Mouse (Mus musculus) hindbrain, embryonic 14.5 days (tissue): Measurements from ENCODE around the gene Ndufs1. TPM values are rescaled to one million over a fixed set of nuclear protein-coding genes. Genes with fewer than 3 reads are reported as not detected.

ENCODE experiments used
- ATAC-seq: fragments of 200-750 bp; cut with Nextera tagmentation; 2 replicates; pipeline ENCODE4 v1.8.0; 2017; ENCODE audit warnings: moderate number of reproducible peaks, mild to moderate bottlenecking, moderate TSS enrichment, moderate library complexity; ENCODE audit not compliant: low FRiP score
- DNase-seq: peaks from one replicate; pipeline ENCODE4 v3.0.0-alpha.2; 2015; ENCODE audit warnings: low spot score
- H3K27ac ChIP-seq: fragments of 300-500 bp; sonication (generic); 2 replicates; pipeline ENCODE4 v1.5.1; 2014; ENCODE audit warnings: mild to moderate bottlenecking, moderate library complexity
- H3K27me3 ChIP-seq: fragments of 300-500 bp; sonication (generic); 2 replicates; pipeline ENCODE4 v1.6.1; 2014; ENCODE audit warnings: mild to moderate bottlenecking, low read length, mixed read lengths; ENCODE audit not compliant: control insufficient read depth, insufficient read depth
- H3K36me3 ChIP-seq: fragments of 300-500 bp; sonication (generic); replicated peaks from 2 replicates; pipeline ENCODE4 v1.6.1; 2014; ENCODE audit not compliant: control insufficient read depth, insufficient read depth
- H3K4me1 ChIP-seq: fragments of 300-500 bp; sonication (generic); replicated peaks from 2 replicates; pipeline ENCODE4 v1.6.1; 2014; ENCODE audit warnings: antibody characterized with exemption, low read length, mixed read lengths; ENCODE audit not compliant: control insufficient read depth, insufficient read depth
- H3K4me2 ChIP-seq: fragments of 300-500 bp; sonication (generic); replicated peaks from 2 replicates; pipeline ENCODE4 v1.6.1; 2014; ENCODE audit warnings: mild to moderate bottlenecking, moderate library complexity
- H3K4me3 ChIP-seq: fragments of 300-500 bp; sonication (generic); replicated peaks from 2 replicates; pipeline ENCODE4 v1.5.1; 2014; ENCODE audit warnings: mild to moderate bottlenecking, low read length
- H3K9ac ChIP-seq: fragments of 300-500 bp; sonication (generic); 2 replicates; pipeline ENCODE4 v1.6.1; 2014
- H3K9me3 ChIP-seq: fragments of 300-500 bp; sonication (generic); 2 replicates; pipeline ENCODE4 v1.6.1; 2016; ENCODE audit warnings: low read length; ENCODE audit not compliant: control insufficient read depth
- whole genome bisulfite sequencing: fragments of 180-500 bp; shearing (Covaris S2); extraction: QIAGEN DNeasy Blood & Tissue Kit; methylation state at CpG from one replicate; pipeline ENCODE4 v1.1.7; 2014; 5-methylcytosine and 5-hydroxymethylcytosine counted together
- polyA plus RNA-seq: library from polyadenylated mRNA; unstranded; fragments of >200 nt; fragmentation: Nextera tagmentation; extraction: Ambion mirVana; gene quantifications from 2 replicates; pipeline ENCODE4 v1.2.1, GENCODE M21; 2014

The Ndufs1 gene
- polyA plus RNA-seq, 1 experiment from 2014 or later: 153 TPM

DNA sequence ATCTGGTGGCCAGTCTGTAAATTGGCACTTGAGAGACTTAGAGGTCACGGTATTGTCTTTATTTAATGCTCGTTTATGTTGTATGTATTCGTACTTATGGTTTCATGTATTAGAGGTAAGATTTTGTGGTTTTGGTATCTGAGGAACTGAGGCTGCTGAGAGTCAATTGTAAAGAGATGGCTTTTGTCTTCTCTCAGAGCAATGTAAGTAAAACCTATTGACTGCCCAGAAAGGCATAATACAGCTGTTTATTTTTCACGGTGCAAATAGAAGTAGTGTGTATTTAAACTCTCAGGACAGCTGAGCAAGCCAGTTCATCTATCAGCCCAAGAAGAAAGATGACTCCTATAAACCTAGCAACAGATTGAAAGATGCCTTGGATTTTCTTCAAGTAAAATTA, 61.5 kb downstream of the Ndufs1 start:
- ATAC-seq (no peak), DNase-seq (no peak)
- Histone ChIP-seq H3K36me3 (peaks cover 14% of the 10 kb centered on the region), H3K27ac (peak overlapping the region; percentile 97), H3K27me3 (no peaks in the 10 kb centered on the region), H3K9ac (peak overlapping the region; percentile 100), H3K4me2 (peak overlapping the region; percentile 81), H3K4me3 (peak overlapping the region; percentile 93), H3K9me3 (no peaks in the 10 kb centered on the region), H3K4me1 (peaks cover 32% of the 10 kb centered on the region)
- 16% methylated on average over 4 of the region's 4 CpGs for WGBS

DNA sequence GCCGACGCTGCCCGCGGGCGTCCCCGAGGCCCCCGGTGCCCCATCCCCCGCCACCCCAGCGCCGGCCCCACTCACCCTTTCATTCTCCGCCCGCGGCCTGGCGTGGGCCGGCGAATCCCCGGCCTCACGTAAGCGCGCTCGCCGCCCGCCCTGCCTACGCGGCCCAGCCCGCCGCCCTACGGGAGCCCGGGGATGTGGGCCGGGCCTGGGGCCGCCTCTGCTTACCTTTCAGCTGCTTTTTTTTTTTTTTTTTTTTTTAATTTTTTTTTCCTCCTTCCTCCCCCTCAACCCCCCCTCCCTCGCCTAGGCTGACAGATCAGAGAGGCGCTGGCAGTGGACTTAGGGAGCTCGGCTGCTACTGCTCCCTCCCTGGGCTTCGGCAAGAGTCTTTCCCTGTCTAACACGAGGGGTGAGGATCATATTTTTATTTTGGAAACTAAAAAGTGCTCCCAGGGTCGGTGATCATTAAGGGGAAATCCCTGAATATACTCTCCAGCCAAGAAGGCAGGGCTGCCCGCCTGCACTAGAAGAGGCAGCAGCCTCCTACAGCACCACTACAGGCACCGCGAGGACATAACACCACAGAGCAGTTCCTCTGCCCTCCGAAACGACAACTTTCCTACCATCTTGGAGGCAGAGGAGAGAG, 62.4 kb downstream of the Ndufs1 start, which contains the start of gene Ino80d:
Gene Ino80d, minus strand, starts transcription at position 532 of the 646 bp plus-strand sequence.
- Histone ChIP-seq H3K27me3 (no peaks in the 10 kb centered on the region), H3K27ac (peak within 1 kb of the TSS; percentile 97), H3K4me3 (peak within 1 kb of the TSS; percentile 93), H3K9me3 (no peaks in the 10 kb centered on the region), H3K4me1 (peaks cover 32% of the 10 kb centered on the region), H3K9ac (peak within 1 kb of the TSS; percentile 100), H3K4me2 (peak within 1 kb of the TSS; percentile 81), H3K36me3 (peaks cover 9% of the 10 kb centered on the region)
- DNase-seq (peak; percentile 82), ATAC-seq (peak; percentile 92)
- WGBS: 0% methylated on average over 31 of the region's 42 CpGs

DNA sequence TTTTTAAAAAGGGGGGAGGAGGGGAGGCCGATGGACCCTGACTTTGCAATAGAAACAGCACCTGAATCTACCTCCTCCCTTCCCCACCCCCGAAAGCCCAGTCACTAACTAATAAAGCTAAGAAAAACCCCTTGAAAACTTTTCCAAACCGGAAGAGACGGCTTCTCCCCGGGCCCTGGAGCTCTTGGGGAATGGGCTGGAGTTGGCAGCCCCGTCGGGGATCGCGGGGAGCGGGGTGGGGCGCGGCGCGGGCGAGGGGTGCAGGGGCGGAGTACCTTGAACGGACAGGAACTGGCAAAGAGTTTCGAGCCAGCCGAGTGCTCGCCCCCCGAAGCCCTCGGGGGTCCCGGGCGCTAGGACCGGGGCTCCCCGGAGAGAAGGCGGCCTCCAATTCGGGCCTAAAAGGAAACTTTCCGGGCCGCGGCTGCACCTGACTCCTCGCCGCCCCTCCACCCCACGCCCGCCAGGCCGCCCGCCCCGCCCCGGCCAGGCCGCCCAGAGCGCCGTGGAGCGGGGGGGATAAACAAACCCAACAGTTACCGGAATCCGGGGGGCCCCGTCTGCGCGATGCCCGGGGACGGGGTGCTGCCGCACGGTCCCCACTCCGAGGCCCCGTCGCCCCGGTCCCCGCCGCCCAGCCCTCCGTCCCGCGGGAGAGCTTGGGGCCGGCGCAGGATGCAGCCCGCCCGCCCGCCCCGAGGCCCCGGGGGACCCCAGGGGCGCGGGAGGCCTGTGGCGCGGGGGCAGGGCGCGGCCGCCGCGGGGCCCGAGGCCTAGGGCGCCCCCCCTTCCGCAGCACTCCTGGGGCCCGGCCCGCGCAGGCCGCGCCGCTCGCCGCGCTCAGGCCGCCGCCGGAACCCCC, 63.1 kb downstream of the Ndufs1 start:
- Histone ChIP-seq H3K4me2 (peak overlapping the region; percentile 81), H3K9me3 (no peaks in the 10 kb centered on the region), H3K27ac (peak overlapping the region; percentile 97), H3K36me3 (peaks cover 4% of the 10 kb centered on the region), H3K9ac (peak overlapping the region; percentile 100), H3K4me1 (peaks cover 32% of the 10 kb centered on the region), H3K27me3 (no peaks in the 10 kb centered on the region), H3K4me3 (peak overlapping the region; percentile 93)
- WGBS: under 1% methylated on average over 64 of the region's 92 CpGs
- DNase-seq (no peak), ATAC-seq (peak; percentile 56)

DNA sequence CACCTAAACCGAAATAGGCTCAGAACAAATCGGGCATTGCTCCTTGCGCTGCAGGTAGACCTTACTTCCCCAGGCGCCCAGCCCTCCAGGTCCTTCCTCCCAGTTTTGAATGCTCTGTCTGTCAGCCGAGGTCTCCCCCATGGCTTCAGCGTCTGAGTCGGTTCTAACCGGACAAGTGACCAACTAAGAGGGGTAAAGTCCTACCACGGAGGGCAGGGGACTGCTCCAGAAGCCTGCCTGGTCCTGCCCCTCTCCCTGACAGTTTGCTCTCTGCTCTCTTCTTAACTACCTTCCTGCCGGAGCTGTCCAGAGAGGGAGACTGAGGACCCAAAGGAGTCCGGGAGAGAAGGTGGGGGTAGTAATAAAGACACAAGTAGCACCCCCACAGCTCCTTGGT, 63.8 kb downstream of the Ndufs1 start:
- Histone ChIP-seq H3K9me3 (no peaks in the 10 kb centered on the region), H3K4me1 (peaks cover 32% of the 10 kb centered on the region), H3K9ac (peak overlapping the region; percentile 100), H3K4me2 (peak overlapping the region; percentile 81), H3K27ac (peak overlapping the region; percentile 97), H3K36me3 (no peaks in the 10 kb centered on the region), H3K27me3 (no peaks in the 10 kb centered on the region), H3K4me3 (peak overlapping the region; percentile 93)
- WGBS: 4% methylated on average over 11 of the region's 11 CpGs
- DNase-seq (no peak), ATAC-seq (no peak)

DNA sequence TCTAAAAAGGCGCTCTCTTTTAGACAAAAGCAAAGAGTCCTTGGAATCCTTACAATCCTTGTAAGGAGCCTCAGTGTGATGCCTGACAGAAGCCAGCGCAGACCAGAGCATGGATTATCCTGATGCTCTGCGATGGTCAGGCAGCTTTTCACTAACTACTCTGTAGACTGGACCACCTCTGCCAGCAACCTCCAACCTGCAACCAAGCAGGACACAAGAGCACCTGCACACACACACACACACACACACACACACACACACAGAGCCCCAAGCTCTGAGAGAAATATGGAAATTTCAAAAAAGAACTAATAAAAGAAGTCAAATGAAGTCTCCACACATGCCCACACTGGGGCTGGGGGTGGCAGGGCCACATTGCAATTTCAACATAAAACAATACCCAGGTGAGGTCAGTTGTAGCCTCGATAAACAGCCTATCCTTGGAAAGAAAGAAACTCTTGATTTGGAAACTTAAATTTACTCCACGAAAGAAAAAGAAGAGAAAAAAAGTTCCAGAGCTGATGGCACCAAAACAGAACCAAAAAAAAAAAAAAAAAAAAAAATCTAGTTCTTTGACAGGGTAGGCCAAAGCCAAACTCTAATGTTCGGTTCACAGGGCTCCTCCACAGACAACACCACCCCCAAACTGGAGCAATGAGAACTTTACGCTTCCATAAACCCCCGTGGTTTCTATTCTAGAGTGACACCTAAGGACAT, 64.3 kb downstream of the Ndufs1 start:
- DNase-seq: no peak
- Histone ChIP-seq H3K36me3 (no peaks in the 10 kb centered on the region), H3K27ac (no peak overlapping the region; the same call in 1 of the 2 replicates), H3K27me3 (no peaks in the 10 kb centered on the region), H3K9ac (peak overlapping the region; percentile 100), H3K4me3 (peak overlapping the region; percentile 93), H3K9me3 (no peaks in the 10 kb centered on the region), H3K4me2 (peak overlapping the region; percentile 81), H3K4me1 (peaks cover 32% of the 10 kb centered on the region)
- 47% methylated on average over 8 of the region's 8 CpGs for WGBS
- ATAC-seq: no peak

DNA sequence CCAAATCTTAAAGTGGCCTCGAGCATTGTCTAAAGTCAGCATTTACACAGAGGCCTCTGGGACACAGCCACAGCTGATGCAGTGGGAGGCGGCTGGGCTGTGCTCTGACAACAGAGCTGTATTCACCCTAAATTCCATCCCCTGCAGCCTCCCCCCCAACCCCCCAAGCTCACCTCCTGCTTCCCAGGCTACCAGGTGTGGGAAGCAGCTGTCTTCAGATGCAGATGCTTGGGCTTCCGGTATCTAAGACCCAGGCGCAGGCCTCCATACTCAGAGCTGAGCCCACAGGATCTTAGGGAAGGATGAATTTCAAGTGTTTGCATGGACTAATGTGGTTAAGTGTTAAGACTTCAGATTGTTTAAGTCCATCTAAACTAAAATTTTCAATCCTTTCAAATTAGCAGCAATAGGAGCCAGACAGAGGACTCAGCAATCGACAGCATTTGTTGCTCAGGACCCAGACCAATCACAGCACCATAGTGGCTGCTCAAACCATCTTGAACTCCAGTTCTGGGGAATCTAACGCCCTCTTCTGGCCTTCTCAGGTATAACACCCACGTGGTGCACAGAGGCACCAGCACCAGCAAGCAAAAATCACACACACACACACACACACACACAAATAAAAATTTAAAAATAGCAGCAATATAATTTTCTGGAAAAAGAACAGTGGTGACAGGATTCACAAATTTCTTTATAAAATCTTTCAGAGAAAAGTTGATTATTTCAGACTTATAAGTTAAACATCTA, 65.9 kb downstream of the Ndufs1 start:
- H3K27me3 ChIP-seq: no peaks in the 10 kb centered on the region

DNA sequence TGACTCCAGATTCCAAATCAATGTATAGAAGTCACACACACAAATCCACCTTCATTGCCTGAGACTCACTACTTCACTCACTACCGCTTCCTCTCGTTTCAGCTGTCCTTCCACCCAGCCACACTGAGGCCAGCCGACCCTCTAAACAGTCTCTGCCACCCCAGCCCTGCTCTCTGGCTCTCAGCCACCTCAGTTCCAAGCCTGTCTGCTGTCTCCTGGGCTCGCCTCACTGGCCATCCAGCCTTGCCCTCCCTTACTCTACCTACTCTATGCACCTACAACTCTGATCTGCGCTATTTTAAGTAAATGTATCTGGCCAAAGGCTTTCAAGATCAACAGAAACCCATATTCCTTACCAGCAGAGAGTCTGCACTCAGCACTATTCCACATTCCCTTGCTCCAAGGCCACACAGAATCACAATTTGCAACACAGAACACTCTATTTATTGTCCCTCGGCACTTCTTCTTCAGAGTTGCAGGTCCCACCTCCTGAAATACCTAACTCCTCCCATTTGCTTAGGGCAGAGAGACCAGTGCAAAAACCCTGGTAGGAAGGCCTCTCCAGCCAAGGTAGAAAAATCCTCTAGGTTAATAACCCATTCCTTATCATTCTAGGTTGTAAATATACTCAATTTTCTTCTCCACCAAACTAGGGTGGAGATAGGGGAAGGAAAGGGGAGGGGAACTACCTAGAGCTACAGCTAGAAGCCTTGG, 68.9 kb downstream of the Ndufs1 start:
- DNase-seq: no peak
- Histone ChIP-seq H3K36me3 (peaks cover 16% of the 10 kb centered on the region), H3K9me3 (no peaks in the 10 kb centered on the region), H3K27me3 (no peaks in the 10 kb centered on the region), H3K9ac (no peak overlapping the region), H3K4me1 (peaks cover 16% of the 10 kb centered on the region), H3K27ac (no peak overlapping the region), H3K4me2 (no peak overlapping the region), H3K4me3 (no peak overlapping the region)
- 75% methylated on average over 6 of the region's 6 CpGs for WGBS
- ATAC-seq: no peak

More for the DNA sequence above, 65.9 kb downstream of the Ndufs1 start:
- no peak overlapping the region for H3K4me3 ChIP-seq
- H3K36me3 ChIP-seq: no peaks in the 10 kb centered on the region
- H3K9me3 ChIP-seq: no peaks in the 10 kb centered on the region
- 41% methylated on average over 7 of the region's 7 CpGs for WGBS
- no peak overlapping the region for H3K4me2 ChIP-seq
- peaks cover 24% of the 10 kb centered on the region for H3K4me1 ChIP-seq
- no peak overlapping the region for H3K27ac ChIP-seq
- peak; percentile 39 for DNase-seq
- H3K9ac ChIP-seq: 0 out of 2 replicates have a peak overlapping the region, but pooled peaks have one; percentile 1
- ATAC-seq: no peak

DNA sequence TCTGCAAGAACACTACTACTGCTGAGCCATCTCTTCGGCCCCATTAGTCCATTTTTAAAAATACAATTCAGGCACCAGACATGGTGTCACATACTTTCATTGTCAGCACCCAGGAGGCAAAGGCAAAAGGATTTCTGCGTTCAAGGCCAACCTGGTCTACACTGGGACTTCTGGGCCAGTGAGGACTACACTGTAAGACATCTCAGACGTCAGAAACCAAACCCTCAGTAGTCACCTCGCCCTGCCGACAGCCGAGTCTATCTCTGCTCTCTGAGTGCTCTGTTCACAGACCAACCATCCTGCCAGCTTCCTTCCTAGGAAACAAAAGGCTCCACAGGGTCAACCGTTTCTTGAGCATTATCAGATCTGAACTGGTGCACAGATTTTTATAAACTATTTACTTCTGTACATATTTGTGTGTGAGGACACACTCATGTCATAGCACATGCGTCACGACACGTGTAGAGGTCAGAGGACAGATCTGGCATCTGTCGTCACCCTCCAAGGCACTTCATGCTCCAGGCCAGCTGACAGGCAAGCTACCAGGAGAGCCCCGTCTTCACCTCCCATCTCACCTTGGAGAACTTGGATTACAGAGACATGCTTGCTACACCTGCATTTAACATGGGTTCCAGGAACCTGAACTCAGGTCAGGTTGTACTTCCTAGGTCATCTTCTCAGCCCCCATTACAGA, 73.7 kb downstream of the Ndufs1 start:
- no peak for DNase-seq
- no peak for ATAC-seq
- Histone ChIP-seq H3K4me1 (no peaks in the 10 kb centered on the region), H3K9ac (no peak overlapping the region), H3K9me3 (no peaks in the 10 kb centered on the region), H3K27ac (no peak overlapping the region), H3K27me3 (no peaks in the 10 kb centered on the region), H3K4me3 (no peak overlapping the region), H3K4me2 (no peak overlapping the region), H3K36me3 (peaks cover 61% of the 10 kb centered on the region)
- WGBS: 93% methylated on average over 12 of the region's 12 CpGs
